Mouse (Mus musculus) olfactory bulb, adult 2 months (tissue): ENCODE data around the gene Ddx47. TPM values are rescaled to one million over a fixed set of nuclear protein-coding genes. Genes with fewer than 3 reads are reported as not detected.

ENCODE experiments used
- H3K27ac ChIP-seq: fragments of 200-500 bp; 2 replicates; pipeline ENCODE4 v1.5.1; 2012; ENCODE audit warnings: low read depth, low read length; ENCODE audit not compliant: insufficient read depth
- H3K4me1 ChIP-seq: fragments of 200-500 bp; 2 replicates; pipeline ENCODE4 v1.6.1; 2012; ENCODE audit warnings: low read length; ENCODE audit not compliant: control insufficient read depth, insufficient read depth
- H3K4me3 ChIP-seq: fragments of 200-500 bp; 2 replicates; pipeline ENCODE4 v1.5.1; 2012; ENCODE audit warnings: mild to moderate bottlenecking, low read depth, low read length, moderate library complexity; ENCODE audit not compliant: insufficient read depth
- CTCF ChIP-seq: fragments of 200-500 bp; IDR thresholded peaks from 2 replicates; pipeline ENCODE4 v1.5.1; 2012; ENCODE audit warnings: low read depth, mild to moderate bottlenecking, low read length, moderate library complexity; ENCODE audit not compliant: insufficient read depth
- POLR2A ChIP-seq: fragments of 200-500 bp; IDR thresholded peaks from 2 replicates; pipeline ENCODE4 v1.6.1; 2012; ENCODE audit warnings: mild to moderate bottlenecking, low read depth, low read length, moderate library complexity; ENCODE audit not compliant: insufficient read depth
- WGBS: fragments of 180-500 bp; shearing (Covaris S2); methylation state at CpG from one replicate; pipeline ENCODE4 v1.1.7; 2018; 5-methylcytosine and 5-hydroxymethylcytosine counted together
- polyA plus RNA-seq: library from polyadenylated mRNA; stranded (reverse); fragments of >200 nt; gene quantifications from 2 replicates; pipeline ENCODE4 v1.2.4, GENCODE M21; 2012; ENCODE audit warnings: low replicate concordance; ENCODE audit not compliant: missing spikeins, insufficient read depth, insufficient read length

Gene Ddx47
- not detected in 2 replicates for polyA plus RNA-seq

DNA sequence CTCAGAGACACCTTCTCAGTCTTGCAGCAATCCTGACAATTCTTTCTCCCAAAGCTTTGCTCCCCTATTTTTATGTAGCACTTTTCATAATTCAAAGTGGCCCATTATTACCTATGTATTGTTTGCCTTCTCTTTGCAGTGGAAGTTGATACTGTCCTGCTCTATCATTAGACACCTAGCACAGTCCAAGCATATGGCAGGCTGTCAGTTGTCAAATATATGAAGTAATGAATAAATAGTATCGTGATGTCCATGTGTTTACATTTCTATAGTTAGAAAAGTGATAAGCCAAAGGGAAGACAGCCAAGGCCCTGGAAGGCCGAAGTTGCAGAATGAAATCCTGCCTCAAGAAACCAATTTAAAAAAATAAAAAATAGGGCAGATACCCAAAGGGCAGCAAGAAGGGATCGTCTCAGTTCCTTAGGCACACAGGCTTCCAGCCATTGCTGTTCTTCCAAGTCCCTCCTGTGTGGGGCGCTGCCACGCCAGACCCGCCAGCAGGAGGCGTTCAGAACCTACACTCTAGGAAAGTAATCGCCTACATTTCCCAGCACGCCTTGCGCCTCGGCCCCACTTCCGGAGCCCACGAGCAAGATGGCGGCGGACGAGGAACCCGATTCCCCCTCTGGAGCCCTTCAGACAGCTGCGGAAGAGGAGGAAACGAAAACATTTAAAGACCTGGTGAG lies at the start of gene Ddx47:
Ddx47 (plus strand) TSS at position 565 of the 686 bp plus-strand sequence.
- Histone ChIP-seq H3K4me3 (peak within 1 kb of the TSS; percentile 69), H3K4me1 (no peaks in the 10 kb centered on the region), H3K27ac (peak within 1 kb of the TSS; percentile 35; the same call in 1 of the 2 replicates)
- TF ChIP-seq CTCF (peak; percentile 99), POLR2A (peak; percentile 41; the same call in 1 of the 2 replicates)
- WGBS, result 6% methylated on average over 19 of the region's 19 CpGs

DNA sequence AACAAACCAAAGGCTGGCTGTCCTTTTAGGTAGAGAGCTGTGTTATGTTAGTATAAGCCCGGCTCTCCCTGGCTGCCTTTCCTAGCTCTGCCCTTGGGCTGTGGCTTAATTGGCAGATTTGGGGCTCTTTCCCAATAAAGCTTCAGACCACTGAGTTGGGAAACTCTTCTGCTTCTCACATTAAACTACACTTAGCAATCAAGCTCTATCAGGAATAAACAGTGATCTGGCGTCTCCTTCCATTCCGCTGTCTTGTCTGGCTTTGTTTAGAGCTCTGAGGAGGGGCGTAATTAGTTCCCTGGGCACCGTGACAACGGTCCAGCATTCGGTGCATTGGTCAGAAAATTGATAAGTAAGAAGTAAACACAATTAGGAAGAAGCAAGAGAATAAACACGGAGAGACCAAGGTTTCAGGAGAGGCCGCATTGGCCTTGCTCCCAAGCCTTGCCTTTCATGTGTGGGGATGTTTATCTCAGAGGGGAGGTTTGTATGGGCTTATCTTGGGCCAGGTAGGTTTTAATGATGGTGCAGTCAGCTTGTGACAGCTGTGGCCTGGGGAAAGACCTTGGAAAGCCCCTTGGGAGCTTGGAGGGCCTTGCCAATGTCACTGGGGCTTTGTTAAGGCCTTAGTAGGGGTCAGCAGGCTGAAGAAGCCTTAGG lies 49.4 kb upstream of the Ddx47 start:
- no peak for TF ChIP-seq CTCF
- TF ChIP-seq POLR2A, result no peak
- Histone ChIP-seq H3K4me1 (no peaks in the 10 kb centered on the region), H3K4me3 (no peak overlapping the region), H3K27ac (no peak overlapping the region)
- 65% methylated on average over 9 of the region's 9 CpGs for WGBS

DNA sequence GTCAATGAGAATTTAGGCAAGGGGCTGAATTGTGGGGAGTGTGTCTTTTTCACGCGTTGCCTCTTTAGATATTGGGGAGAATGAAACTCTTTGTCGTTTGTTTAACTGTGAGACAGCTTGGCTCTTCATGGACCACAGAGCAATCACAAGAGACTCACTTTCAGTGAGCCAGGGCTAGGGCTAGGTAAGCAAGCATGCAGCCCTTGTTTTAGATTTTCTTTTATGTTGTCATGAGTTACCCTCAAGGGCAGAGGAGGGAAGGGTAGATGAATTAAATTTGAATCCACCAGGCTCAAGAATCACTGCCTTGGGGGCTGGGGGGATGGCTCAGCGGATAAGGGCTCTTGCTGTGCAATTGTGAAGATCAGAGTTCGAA lies 48.9 kb upstream of the Ddx47 start:
- Histone ChIP-seq H3K4me3 (no peak overlapping the region), H3K4me1 (no peaks in the 10 kb centered on the region), H3K27ac (no peak overlapping the region)
- WGBS, result 69% methylated on average over 5 of the region's 5 CpGs
- TF ChIP-seq CTCF, result no peak

DNA sequence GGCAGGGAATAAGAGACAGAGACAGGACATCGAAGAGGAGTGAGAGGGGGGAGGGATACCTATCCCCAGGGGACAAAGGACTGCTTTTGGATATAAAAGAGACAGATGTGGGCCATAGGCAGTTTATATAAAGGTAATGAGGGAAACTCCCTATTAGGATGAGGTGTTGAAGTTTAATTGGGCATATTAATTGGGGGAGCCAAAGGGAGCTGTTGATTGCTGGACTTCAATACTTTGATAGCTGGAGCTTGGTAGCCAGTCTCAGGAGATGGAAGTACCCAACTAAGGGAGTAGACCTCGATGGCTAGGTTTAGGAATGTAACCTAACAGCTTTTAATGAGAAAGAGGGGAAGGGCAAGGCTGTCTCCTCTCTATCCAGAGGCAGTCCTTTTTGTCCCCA lies 47.5 kb upstream of the Ddx47 start:
- Histone ChIP-seq H3K4me1 (no peaks in the 10 kb centered on the region), H3K4me3 (no peak overlapping the region), H3K27ac (no peak overlapping the region)
- no peak for TF ChIP-seq CTCF
- no peak for TF ChIP-seq POLR2A
- 72% methylated on average over 2 of the region's 2 CpGs for WGBS

DNA sequence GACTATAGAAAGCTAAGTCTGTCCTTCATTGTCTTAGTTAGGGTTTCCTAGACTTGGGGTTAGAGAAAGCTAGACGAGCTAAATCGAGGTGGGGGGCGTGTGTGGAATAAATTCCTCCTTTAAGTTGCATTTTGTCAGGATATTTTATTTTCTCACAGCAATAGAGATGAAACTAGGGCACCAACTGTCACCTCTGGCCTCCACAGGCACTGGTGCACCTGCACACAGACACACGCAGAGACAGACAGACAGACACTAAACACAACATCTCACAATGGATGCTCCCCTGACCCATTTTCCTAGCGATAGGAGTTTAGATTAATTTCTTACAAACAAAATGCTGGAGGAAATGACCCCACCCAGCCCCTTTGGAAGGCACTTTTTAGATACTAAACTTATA lies 44.7 kb upstream of the Ddx47 start:
- no peaks in the 10 kb centered on the region for H3K4me1 ChIP-seq
- TF ChIP-seq POLR2A, result no peak
- TF ChIP-seq CTCF, result no peak
- H3K4me3 ChIP-seq, result no peak overlapping the region
- 88% methylated on average over 5 of the region's 5 CpGs for WGBS
- H3K27ac ChIP-seq, result no peak overlapping the region

DNA sequence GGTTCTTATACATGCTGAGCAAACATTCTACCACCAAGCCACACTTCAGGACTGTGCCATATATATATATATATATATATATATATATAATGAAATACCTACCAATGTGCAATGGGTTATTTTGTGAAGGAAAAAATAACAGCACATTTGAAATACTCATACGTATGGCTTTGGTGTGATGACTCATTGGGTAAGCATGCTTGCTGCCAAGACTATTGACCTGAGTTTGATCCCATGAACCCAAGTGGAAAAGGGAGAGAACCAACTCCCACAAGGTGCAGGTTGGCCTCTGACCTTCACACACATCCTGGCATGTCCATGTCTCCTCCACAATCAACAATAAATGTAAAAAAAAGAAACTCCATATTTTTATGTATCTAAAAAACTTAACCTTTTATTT lies 43.1 kb upstream of the Ddx47 start:
- Histone ChIP-seq H3K4me3 (no peak overlapping the region), H3K4me1 (0 out of 2 replicates have a peak, but pooled peaks cover 3% of the 10 kb centered on the region), H3K27ac (no peak overlapping the region)
- 74% methylated on average over 1 of the region's 1 CpGs for WGBS
- TF ChIP-seq POLR2A (no peak), CTCF (no peak)

DNA sequence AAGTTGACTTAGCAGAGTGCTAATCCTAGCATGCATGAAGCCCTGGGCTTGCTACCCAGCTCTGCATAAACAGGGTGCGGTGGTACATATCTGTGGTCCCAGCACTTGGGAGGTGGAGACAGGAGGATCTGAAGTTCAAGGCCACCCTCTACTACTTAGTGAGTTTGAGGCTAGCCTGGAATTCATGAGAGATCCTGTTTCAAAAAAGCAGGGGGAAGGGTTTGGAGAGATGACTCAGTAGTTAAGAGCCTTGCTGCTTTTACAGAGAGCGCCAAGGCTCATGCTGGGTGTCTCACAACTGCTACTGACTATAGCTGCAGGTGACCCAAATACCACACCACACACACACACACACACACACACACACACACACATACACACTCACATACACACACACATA lies 41.9 kb upstream of the Ddx47 start:
- Histone ChIP-seq H3K4me1 (peaks cover 8% of the 10 kb centered on the region; the same call in 1 of the 2 replicates), H3K27ac (no peak overlapping the region), H3K4me3 (no peak overlapping the region)
- WGBS, result 84% methylated on average over 2 of the region's 2 CpGs
- no peak for TF ChIP-seq POLR2A
- TF ChIP-seq CTCF, result no peak

DNA sequence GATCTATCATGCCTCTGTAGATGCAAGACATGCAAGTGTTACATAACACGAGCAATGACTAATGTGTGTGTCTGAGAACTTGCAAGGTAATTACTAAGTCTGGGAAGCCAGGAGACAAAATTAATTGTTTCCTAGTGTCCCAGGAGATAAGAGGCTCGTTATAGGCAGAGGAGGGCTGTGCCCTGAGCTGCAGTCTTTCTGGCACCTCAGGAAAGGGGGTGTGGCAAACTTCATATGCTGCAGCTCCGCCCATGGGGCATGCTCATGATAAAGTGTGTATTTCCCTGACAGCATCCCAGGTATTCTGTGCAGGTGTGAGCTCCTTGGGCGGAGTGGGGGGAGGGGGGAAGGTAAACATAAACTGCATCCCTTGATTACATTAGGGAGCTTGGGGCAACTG lies 39.3 kb upstream of the Ddx47 start:
- Histone ChIP-seq H3K4me1 (peaks cover 8% of the 10 kb centered on the region; the same call in 1 of the 2 replicates), H3K4me3 (no peak overlapping the region), H3K27ac (no peak overlapping the region)
- TF ChIP-seq CTCF (no peak), POLR2A (no peak)
- 52% methylated on average over 4 of the region's 4 CpGs for WGBS

DNA sequence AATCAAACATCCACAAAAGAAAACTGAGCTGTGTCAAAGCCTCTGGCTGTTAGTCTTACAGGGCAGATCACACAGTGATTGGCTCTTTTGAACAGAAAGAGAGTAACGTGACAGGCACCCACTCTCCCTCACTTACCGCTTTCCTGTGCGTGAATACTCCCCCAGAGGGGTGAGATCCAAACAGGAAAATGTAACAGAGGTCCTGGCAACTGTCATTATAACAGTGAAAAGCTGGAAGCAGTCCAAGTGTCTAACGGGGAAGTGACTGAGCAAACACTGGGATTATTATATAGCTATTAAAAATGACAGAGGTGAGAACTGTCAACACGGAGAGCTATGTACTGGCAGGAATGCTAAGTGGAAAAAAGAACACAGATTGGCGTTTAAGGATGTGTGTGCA lies 34.8 kb upstream of the Ddx47 start:
- H3K4me3 ChIP-seq, result no peak overlapping the region
- H3K27ac ChIP-seq, result no peak overlapping the region
- TF ChIP-seq CTCF, result no peak
- no peak for TF ChIP-seq POLR2A
- 65% methylated on average over 6 of the region's 6 CpGs for WGBS
- peaks cover 15% of the 10 kb centered on the region; the same call in 1 of the 2 replicates for H3K4me1 ChIP-seq
